Mouse (Mus musculus) liver, adult 2 months (tissue): ENCODE data around the gene Farp2.

ENCODE experiments used
- CTCF ChIP-seq: fragments of 200-500 bp; IDR thresholded peaks from 2 replicates; pipeline ENCODE4 v1.5.1; 2011; ENCODE audit warnings: low read depth, low read length, control low read depth
- POLR2A ChIP-seq: fragments of 200-500 bp; IDR thresholded peaks from 2 replicates; pipeline ENCODE4 v1.6.1; 2011; ENCODE audit warnings: low read length, control low read depth; ENCODE audit not compliant: insufficient read depth; ENCODE audit errors: extremely low read depth

DNA sequence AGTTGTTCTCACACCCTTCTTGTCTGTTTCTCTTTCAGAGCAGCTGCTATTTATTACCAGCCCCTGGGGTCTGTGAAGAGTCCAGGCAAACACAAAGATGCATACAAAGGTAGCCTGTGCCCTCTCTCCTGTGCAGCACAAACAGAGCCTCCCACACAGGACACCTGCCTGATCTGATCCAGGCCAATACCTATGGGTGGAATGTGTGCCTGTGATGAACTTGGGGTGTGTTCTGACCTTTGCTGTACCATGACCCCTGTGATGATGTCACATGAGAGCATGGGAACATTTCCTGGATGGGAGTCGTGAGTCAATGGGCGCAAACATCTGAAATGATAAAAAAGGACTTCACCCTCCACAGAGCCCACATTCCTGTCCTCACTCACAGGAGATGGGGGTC, 142.9 kb downstream of the Farp2 start:
- no peak for TF ChIP-seq POLR2A
- no peak for TF ChIP-seq CTCF
